Mouse (Mus musculus) left cerebral cortex, adult 11 months (tissue): ENCODE data around the gene Il5.

ENCODE experiments used
- DNase-seq: peaks from one replicate; pipeline ENCODE4 v3.0.0; 2022; ENCODE audit warnings: low spot score

Gene Il5

GRCm38 (mm10) chr11:53771001-53771744 lies 50.6 kb downstream of the Il5 start:
- no peak for DNase-seq

DNA sequence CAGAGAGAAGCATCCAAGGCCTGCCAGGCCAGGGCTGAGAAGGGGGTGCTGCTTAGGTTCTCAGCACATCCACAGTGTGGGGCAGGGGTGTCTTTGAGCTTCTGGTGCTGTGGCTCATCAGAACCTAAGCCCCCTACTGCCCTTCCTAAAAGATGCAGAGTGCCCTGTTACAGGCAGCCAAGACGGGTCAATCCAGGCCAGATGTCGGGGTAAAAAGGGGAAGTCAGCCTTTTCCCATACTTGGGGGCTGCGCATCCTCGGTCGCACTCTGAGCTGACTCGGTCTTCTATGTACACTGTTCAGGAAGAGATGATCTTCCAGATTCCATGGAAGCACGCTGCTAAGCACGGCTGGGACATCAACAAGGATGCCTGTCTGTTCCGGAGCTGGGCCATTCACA lies 51.9 kb downstream of the Il5 start:
- DNase-seq: no peak

DNA sequence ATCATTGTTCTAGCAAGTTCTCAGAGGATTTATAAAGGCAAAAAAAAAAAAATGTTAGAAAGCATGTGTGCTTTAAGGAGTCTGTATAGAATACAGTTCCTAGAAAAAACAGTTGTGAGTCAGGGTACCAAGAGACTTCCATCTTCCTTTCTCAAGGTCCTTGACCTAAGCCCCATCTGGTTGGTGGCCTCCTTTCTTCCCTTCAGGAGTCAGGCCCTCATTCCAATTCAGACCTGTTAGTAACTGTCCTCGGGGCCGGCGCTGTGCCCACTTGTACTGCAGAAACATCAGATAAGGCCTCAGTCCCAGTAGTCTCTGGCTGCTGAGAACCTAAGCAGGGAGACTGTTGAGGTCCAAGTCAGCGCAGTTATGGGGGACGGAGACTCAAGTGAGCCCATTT lies 52.5 kb downstream of the Il5 start, which contains the start of gene Gm17334:
Gm17334 (minus strand) TSS at position 101 of the 400 bp plus-strand sequence.
- DNase-seq: no peak

- DNase-seq: no peak
These were observed 53.2 kb downstream of the Il5 start for GRCm38 (mm10) chr11:53773641-53774360.
